18 mouse cellular contexts compared by ENCODE assay signal in the genomic region with DNA sequence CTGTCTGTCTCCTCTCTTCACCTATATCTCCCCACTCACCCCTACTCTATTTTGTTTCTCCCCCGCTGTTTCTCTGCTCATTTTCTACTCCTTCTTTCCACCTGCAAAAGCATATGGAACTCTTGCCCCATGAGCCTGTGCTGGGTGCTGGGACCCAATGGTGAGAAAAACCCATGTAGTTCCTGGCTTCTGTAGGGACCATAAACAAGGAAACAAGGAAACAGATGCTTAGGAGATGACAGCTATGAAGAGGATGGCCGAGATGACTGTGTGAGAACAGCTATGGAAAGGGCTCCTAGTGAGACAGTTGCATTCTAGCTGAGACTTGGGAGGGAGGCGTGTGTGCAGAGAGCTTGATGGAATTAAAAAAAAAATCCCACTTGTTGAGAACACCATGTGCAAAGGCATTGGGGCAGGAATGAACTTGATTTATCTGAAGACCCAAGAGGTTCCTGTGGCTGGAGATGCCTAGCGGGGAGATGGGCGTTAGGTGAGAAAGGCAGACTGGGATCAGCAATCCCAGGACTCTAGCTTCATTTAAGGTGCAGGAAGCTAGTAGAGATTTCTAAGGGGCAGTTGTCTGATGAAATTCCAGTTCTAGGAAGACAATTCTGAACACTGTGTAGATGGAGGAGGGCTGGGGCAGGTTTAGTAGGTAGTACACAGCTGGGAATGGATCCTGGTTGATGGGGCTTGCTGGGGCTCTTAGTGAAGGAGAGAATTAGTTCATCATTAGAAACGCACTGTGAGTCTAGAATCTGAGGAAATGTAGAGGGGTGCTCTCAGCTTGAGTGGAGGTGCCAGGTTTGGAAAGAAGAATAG. TPM values are rescaled to one million over a fixed set of nuclear protein-coding genes. Genes with fewer than 3 reads are reported as not detected.
DNase-seq lines count a peak whose midpoint lies in the region; ATAC-seq lines count a peak whose summit lies in the region.
"Had no signal": no experiment of that assay in that cellular context is flagged by ENCODE, and none has a peak within 500 bp of the region (broad histone marks: within the 10 kb centered on the region; RNA-seq: fewer than 3 reads in every experiment).

No protein-coding gene starts in this region.

- ATAC-seq in megakaryocyte-erythroid progenitor cell, adult 5-6 weeks (replicated peaks; ENCODE audit: low FRiP score, low TSS enrichment, poor library complexity, severe bottlenecking): no peak
- ATAC-seq: forebrain, embryonic 14.5 days; hindbrain, embryonic 16.5 days; inflammation-experienced regulatory T-cells, adult 6 months had no signal

- DNase-seq in heart, adult 11 months: peak; percentile 91
- no peak for DNase-seq in heart, adult 9 months (ENCODE audit: low spot score in 2 of 2)
- DNase-seq in ovary, adult 18-20 months (ENCODE audit: low spot score): peak; percentile 11
- no peak for DNase-seq in ovary, postnatal 14 days (ENCODE audit: low spot score)
- peak; percentile 42 for DNase-seq in testis, postnatal 10 days (ENCODE audit: low spot score)
- no peak for DNase-seq in testis, postnatal 14 days (ENCODE audit: low spot score)
- DNase-seq: adrenal gland, adult 2 months; adrenal gland, postnatal 25 days; cerebellum, adult 9-11 months; cerebellum, postnatal 36 days; gastrocnemius, postnatal 25 days; heart, postnatal 14 days had no signal

RNA-seq across cellular contexts. Expression of a gene that starts 4.4 kb away (rescaled TPM):
- 0.25 TPM in 1 of 2 replicates, not detected in the other for total RNA-seq in megakaryocyte-erythroid progenitor cell, adult 5-6 weeks (2014; fragmentation: Nextera tagmentation)
- total RNA-seq in megakaryocyte-erythroid progenitor cell, adult 5-6 weeks (2017): 0.05 and 1.9 TPM in 2 replicates
- total RNA-seq: gastrocnemius, postnatal 25 days had no signal

RNA-seq across cellular contexts. Expression of a gene that starts 19.4 kb away (rescaled TPM):
- not detected in 2 replicates for total RNA-seq in megakaryocyte-erythroid progenitor cell, adult 5-6 weeks (2014; fragmentation: Nextera tagmentation)
- total RNA-seq in megakaryocyte-erythroid progenitor cell, adult 5-6 weeks (2017): not detected in 2 replicates
- total RNA-seq: ES-E14; heart, postnatal 14 days had no signal

RNA-seq across cellular contexts. Expression of a gene that starts 25.6 kb away (rescaled TPM):
- total RNA-seq in megakaryocyte-erythroid progenitor cell, adult 5-6 weeks (2014; fragmentation: Nextera tagmentation): 8.2 and 9.5 TPM in 2 replicates
- total RNA-seq in megakaryocyte-erythroid progenitor cell, adult 5-6 weeks (2017): 0.99 and 1.8 TPM in 2 replicates
- total RNA-seq: granulocyte monocyte progenitor cell, adult 5-6 weeks had no signal

RNA-seq across cellular contexts. Expression of a gene that starts 30.8 kb away (rescaled TPM):
- total RNA-seq in megakaryocyte-erythroid progenitor cell, adult 5-6 weeks (2014; fragmentation: Nextera tagmentation): 1.0 TPM in 1 of 2 replicates, not detected in the other
- total RNA-seq in megakaryocyte-erythroid progenitor cell, adult 5-6 weeks (2017): not detected in 2 replicates
- total RNA-seq: ES-E14; heart, postnatal 14 days had no signal

RNA-seq across cellular contexts. Expression of a gene that starts 46.2 kb away (rescaled TPM):
- total RNA-seq in megakaryocyte-erythroid progenitor cell, adult 5-6 weeks (2014; fragmentation: Nextera tagmentation): 203 and 209 TPM in 2 replicates
- 173 and 190 TPM in 2 replicates for total RNA-seq in megakaryocyte-erythroid progenitor cell, adult 5-6 weeks (2017)

Comparison
In these comparisons a context has a peak if more than half of its experiments do, and no peak if none do; other contexts are left out.
1. DNase-seq: peak in heart, adult 11 months (single experiment), ovary, adult 18-20 months (single experiment) and testis, postnatal 10 days (single experiment); none in heart, adult 9 months (0 of 2), ovary, postnatal 14 days (single experiment) and testis, postnatal 14 days (single experiment).